Mouse (Mus musculus) mouse embryonic stem cell (cell line): ENCODE measurements around the gene Eif5a.

ENCODE experiments used
- in situ Hi-C, 2 experiments: fragments of 300-500 bp; cut with MboI; formaldehyde crosslinking; loops; 1 replicate in 1 of 2; 3 replicates in 1 of 2; pipeline ENCODE4 v1.14.3; 2019 to 2020; ENCODE audit warnings: low sequenced_read_pairs in 2 of 2, low pct_unique_long_range_greater_than_20kb in 1 of 2, mixed read lengths in 1 of 2; ENCODE audit not compliant: unreplicated experiment in 1 of 2

Eif5a gene

GRCm38 (mm10) chr11:69948066-69948762 is 26.5 kb upstream of the Eif5a start, which contains the start of gene Slc2a4:
Gene Slc2a4, minus strand, starts transcription at chr11:69948188.
- in situ Hi-C loops = no loop called here

GRCm38 (mm10) chr11:69947337-69948065 is 25.7 kb upstream of the Eif5a start:
- in situ Hi-C loops = no loop called here

- in situ Hi-C loops = no loop called here
Observed at GRCm38 (mm10) chr11:69945997-69946891, 24.5 kb upstream of the Eif5a start.

GRCm38 (mm10) chr11:69945216-69945615 is 23.5 kb upstream of the Eif5a start:
- in situ Hi-C loops = no loop called here

- in situ Hi-C loops = no loop called here
Observed at GRCm38 (mm10) chr11:69940962-69941361, 19.2 kb upstream of the Eif5a start.

GRCm38 (mm10) chr11:69939731-69940130 is 18.0 kb upstream of the Eif5a start:
- in situ Hi-C loops = no loop called here

- in situ Hi-C loops = no loop called here
Observed at GRCm38 (mm10) chr11:69939181-69939580, 17.4 kb upstream of the Eif5a start.

- in situ Hi-C loops = no loop called here
Observed at GRCm38 (mm10) chr11:69938401-69938979, 16.7 kb upstream of the Eif5a start.

- in situ Hi-C loops = no loop called here
Observed at GRCm38 (mm10) chr11:69937834-69938233, 16.1 kb upstream of the Eif5a start.

GRCm38 (mm10) chr11:69937385-69937784 is 15.6 kb upstream of the Eif5a start:
- in situ Hi-C loops = no loop called here

- in situ Hi-C loops = no loop called here
Observed at GRCm38 (mm10) chr11:69936714-69937347, 15.1 kb upstream of the Eif5a start.

GRCm38 (mm10) chr11:69936156-69936555 is 14.4 kb upstream of the Eif5a start:
- in situ Hi-C loops = no loop called here

GRCm38 (mm10) chr11:69935137-69935879 is 13.6 kb upstream of the Eif5a start, which contains the start of gene Ybx2:
Gene Ybx2, plus strand, starts transcription at chr11:69935796.
- in situ Hi-C loops = no loop called here

GRCm38 (mm10) chr11:69934681-69935080 is 12.9 kb upstream of the Eif5a start:
- in situ Hi-C loops = no loop called here

- in situ Hi-C loops = no loop called here
Observed at GRCm38 (mm10) chr11:69934169-69934568, 12.4 kb upstream of the Eif5a start.

- in situ Hi-C loops = no loop called here
Observed at GRCm38 (mm10) chr11:69933066-69933465, 11.3 kb upstream of the Eif5a start.

- in situ Hi-C loops = no loop called here
Observed at GRCm38 (mm10) chr11:69932254-69932653, 10.5 kb upstream of the Eif5a start.

GRCm38 (mm10) chr11:69931769-69932168 is 10.0 kb upstream of the Eif5a start:
- in situ Hi-C loops = no loop called here
